Mouse (Mus musculus) layer of hippocampus, postnatal 14 days (tissue): ENCODE data around the gene Lcor. TPM values are rescaled to one million over a fixed set of nuclear protein-coding genes. Genes with fewer than 3 reads are reported as not detected.

Experiments
- DNase-seq, 2 experiments: peaks; one replicate each; pipeline ENCODE4 v3.0.0; 2021 to 2022; ENCODE audit warnings: low spot score in 2 of 2, mixed read lengths in 1 of 2
- total RNA-seq, 2 experiments: library from RNA; stranded (reverse); gene quantifications; 2 replicates each; pipeline ENCODE4 v1.2.3; 2021

The Lcor gene
- total RNA-seq, 2 experiments from 2014 or later: 15.8 to 16.8 TPM

GRCm38 (mm10) chr19:41558891-41559486, 76.6 kb downstream of the Lcor start:
- DNase-seq: no peak

GRCm38 (mm10) chr19:41560856-41561255, 78.4 kb downstream of the Lcor start:
- DNase-seq: no peak

DNA sequence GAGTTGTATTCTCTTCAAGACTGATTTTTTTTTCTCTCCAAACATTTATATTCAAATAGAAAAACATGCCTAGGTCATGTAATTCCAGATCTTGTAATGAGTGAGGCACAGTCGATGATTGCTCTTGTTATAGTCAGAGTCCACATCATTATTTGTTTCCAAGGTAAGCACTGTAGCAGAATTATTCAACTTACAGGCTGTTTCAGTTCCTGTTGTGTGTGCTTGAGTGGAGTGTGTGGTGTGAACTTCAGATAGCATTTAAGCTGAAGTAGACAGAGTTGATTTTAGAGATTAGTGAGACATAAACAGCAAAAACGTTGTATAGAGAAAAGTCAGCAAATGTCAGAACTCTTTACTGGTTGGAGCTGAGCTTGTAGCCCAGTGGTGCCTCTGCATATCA, 86.4 kb downstream of the Lcor start:
- DNase-seq: no peak

GRCm38 (mm10) chr19:41573700-41574099, 91.3 kb downstream of the Lcor start:
- DNase-seq: no peak

- DNase-seq: no peak
These were observed 95.1 kb downstream of the Lcor start for GRCm38 (mm10) chr19:41577576-41577975.

GRCm38 (mm10) chr19:41579311-41579920, 97.0 kb downstream of the Lcor start:
- DNase-seq: peak in 1 of 2 experiments; percentile 40

DNA sequence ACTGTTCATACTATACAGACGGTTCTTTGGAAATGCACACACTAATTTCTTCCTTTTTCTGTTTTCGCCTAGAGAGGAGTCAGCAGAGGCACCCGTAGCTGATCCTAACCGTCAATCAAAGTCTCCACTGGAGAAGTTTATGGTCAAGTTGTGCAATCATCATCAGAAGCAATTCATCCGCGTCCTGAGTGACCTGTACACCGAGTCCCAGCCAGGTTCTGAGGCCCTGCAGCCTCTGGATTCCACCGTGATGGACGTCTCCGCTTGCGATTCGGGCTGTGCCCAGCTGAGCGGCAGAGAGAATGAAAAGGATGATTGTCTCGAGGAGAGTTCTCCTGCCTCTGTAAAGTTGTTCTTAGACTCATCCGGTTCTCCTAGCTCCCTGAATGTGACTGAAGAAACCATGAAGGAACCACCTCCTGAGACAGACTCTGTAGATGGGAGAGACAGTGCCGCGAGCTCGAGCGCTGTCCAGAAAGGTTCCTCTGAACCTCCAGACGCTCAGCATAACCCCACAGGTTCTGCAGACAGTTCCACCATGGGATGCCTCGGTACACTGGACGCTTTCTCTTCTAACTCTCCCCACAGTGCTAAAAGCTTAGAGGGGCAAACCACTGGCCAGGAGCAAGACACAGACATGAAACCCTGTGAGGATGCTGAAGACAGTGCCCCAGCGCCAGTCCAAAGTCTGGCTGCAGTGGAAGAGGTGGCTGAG, 99.4 kb downstream of the Lcor start, which contains the start of gene Gm340:
Gene Gm340, plus strand, starts transcription at position 665 of the 715 bp plus-strand sequence.
- no peak for DNase-seq

GRCm38 (mm10) chr19:41582918-41583514, 100.6 kb downstream of the Lcor start:
- no peak for DNase-seq

DNA sequence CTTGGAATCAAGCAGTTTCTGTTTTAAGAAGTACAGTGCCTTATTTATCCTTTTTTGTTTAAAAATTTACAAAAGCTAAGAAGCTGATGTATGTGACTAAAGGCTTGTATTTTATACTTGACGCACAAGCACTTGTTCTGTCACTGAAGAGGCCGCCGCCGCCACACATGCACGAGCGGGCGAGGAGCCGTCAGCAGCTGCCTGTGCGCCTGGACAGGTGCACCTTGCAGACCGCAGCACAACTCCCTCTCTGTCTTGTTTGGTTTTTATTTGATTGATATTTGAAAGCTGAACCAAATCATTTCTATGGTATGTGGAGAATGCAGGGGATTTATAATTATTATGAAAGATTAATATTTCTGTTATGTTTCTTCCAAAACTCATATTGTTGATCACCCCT, 104.3 kb downstream of the Lcor start:
- DNase-seq: no peak

GRCm38 (mm10) chr19:41587431-41588222, 105.2 kb downstream of the Lcor start:
- DNase-seq: no peak

DNA sequence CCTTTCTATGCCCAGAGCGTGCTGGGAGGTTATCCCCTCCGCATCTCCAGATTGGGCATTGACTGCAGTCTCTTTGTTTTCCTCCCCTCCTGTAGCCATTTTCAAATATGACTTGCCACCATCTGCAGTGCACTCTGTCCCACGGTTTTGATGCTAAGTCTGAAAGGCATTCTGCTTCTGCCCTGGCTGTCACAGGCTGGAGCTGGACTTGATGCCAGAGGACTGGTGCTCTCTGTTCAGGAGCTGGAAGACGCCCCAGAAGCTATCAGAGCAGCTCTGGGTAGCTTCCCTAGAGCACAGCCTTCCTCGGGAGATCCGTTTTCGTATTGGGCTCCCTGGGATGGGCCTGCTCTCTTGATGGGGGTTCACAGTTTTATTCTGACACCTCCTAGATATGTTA, 106.6 kb downstream of the Lcor start:
- no peak for DNase-seq

- no peak for DNase-seq
These were observed 107.2 kb downstream of the Lcor start for GRCm38 (mm10) chr19:41589681-41590080.

- DNase-seq: no peak
These were observed 109.4 kb downstream of the Lcor start for GRCm38 (mm10) chr19:41591808-41592207.

DNA sequence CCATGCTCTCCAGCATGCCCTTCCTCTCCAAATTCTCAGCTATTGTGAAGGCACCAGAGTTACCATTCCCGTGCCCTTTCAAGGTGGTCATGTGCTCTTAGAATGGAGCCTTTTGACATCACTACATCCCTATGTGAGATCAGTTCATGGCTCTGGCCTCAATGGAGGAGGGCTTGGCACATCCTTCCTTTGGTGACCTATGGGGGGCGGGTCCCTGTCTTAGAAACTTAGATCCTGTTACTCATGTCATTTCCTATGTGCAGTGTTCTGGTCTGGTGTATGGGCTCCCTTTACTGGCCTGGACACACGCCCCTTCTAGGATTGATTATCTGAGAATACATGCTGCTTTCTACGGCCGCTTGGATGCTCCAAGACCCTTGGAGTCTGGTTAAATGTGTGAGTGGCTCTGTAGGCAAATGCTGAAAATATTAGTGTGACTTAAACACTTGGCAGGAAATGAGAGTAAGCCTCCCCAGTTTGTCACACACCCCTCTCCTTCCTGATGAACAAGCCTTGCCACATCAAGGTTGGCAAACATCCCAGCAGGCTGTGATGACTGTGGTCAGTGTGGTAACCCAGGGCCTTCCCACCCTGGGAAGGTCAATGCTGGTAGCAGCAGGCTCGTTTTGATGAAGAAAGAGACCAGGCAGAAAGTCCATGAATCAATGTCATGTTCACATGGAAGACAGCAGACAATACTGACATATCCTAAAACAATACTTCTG, 114.9 kb downstream of the Lcor start:
- DNase-seq: no peak

- no peak for DNase-seq
These were observed 118.2 kb downstream of the Lcor start for GRCm38 (mm10) chr19:41600647-41601046.

DNA sequence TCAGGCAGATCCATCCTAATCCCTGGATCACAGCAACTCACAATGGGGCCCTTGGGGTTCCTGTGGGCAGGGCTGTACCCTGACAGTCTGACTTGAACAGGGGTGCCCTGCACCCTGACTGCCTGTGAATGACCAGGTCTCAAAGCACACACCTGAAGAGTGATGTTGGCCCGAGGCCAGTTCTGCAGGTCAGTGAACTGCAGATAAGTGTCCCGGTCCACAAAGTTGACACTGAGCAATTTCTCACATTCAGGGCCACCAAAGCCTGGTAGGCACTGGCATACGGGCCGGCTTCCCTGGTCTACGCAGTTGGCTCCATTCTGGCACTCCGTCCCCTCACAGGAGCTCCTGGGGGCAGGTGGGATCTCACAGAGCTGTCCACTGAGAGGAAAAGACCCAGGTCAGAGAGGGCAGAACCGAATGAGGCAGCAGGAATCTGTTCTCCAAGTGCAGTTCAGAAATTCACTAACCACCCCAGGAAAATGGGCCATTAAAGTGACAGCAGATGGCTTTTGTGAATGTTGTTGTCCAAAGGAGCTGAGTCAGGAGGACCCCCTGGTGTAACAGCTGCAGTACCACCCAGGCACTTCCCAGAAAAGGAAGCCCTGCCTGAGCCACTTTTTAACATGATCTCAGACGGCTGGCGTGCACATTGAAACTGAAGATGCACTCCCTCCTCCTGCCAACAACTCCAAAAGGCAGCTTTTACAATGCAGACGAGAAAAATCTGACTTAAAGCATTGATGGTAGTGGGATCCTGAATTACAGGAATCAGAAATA, 124.0 kb downstream of the Lcor start:
- DNase-seq: peak in 1 of 2 experiments; percentile 36

DNA sequence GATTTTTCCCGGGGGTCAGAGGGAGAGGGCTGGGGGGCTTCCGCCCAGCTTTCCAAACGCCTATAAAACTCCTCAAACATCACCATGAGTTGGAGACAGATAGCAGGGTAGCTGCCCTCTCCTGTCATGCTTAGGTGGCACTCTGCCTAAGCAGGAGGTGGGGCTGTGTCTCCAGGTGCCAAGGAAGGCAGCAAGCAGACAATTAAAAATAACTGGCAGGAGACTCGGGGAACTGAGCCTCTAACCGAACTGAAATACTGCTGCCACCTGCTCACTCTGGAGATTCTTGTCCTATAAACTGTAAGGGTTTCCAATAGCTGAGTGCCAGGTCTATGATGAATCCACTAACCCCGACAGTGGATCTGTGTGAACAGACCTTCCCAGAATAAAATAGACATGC, 129.2 kb downstream of the Lcor start:
- DNase-seq: no peak
